Mouse (Mus musculus) kidney, postnatal 10 days (tissue): Measurements from ENCODE around the gene Gm28043.

Source experiments
- DNase-seq: peaks from one replicate; pipeline ENCODE4 v3.0.0; 2021; ENCODE audit warnings: mixed read lengths

The Gm28043 gene

GRCm38 (mm10) chr17:29716732-29717445 is 102.2 kb downstream of the Gm28043 start, which contains the start of gene Ccdc167:
Gene Ccdc167 (minus strand): TSS chr17:29717044.
- DNase-seq, result peak; percentile 96

GRCm38 (mm10) chr17:29718660-29719059 is 104.0 kb downstream of the Gm28043 start:
- no peak for DNase-seq

- no peak for DNase-seq
Measured at GRCm38 (mm10) chr17:29719628-29720575, 105.2 kb downstream of the Gm28043 start.

GRCm38 (mm10) chr17:29720755-29721365 is 106.2 kb downstream of the Gm28043 start:
- DNase-seq, result no peak

- no peak for DNase-seq
Measured at GRCm38 (mm10) chr17:29724610-29725009, 109.9 kb downstream of the Gm28043 start.

GRCm38 (mm10) chr17:29725027-29725620 is 110.4 kb downstream of the Gm28043 start:
- no peak for DNase-seq

GRCm38 (mm10) chr17:29728082-29728481 is 113.4 kb downstream of the Gm28043 start:
- no peak for DNase-seq

- DNase-seq, result no peak
Measured at GRCm38 (mm10) chr17:29730510-29731265, 116.0 kb downstream of the Gm28043 start.

GRCm38 (mm10) chr17:29731266-29731952 is 116.7 kb downstream of the Gm28043 start:
- no peak for DNase-seq

- DNase-seq, result no peak
Measured at GRCm38 (mm10) chr17:29731953-29732325, 117.3 kb downstream of the Gm28043 start.

GRCm38 (mm10) chr17:29732522-29732921 is 117.8 kb downstream of the Gm28043 start:
- DNase-seq, result no peak

- DNase-seq, result no peak
Measured at GRCm38 (mm10) chr17:29736448-29737014, 121.9 kb downstream of the Gm28043 start.

GRCm38 (mm10) chr17:29737849-29738804 is 123.5 kb downstream of the Gm28043 start:
- peak; percentile 91 for DNase-seq

GRCm38 (mm10) chr17:29747466-29747865 is 132.8 kb downstream of the Gm28043 start:
- peak; percentile 53 for DNase-seq
